Comparison of ENCODE assay signal across 7 mouse cellular contexts in genomic region chr7:13043120-13043444, GRCm38 (mm10). TPM values are rescaled to one million over a fixed set of nuclear protein-coding genes. Genes with fewer than 3 reads are reported as not detected.
DNase-seq lines count a peak whose midpoint lies in the region; ATAC-seq and TF ChIP-seq lines count a peak whose summit lies in the region.

No protein-coding gene starts in this region.

- intact Hi-C loops in gastrocnemius, adult 2 months (cut with DNase I): no loop called here

- H3K36me3 ChIP-seq in lung, embryonic 14.5 days (ENCODE audit: insufficient read depth): no peaks in the 10 kb centered on the region
- H3K36me3 ChIP-seq in forebrain, embryonic 13.5 days (ENCODE audit: poor library complexity, severe bottlenecking): no peaks in the 10 kb centered on the region
- H3K36me3 ChIP-seq in limb, embryonic 12.5 days: no peaks in the 10 kb centered on the region
- no peaks in the 10 kb centered on the region for H3K36me3 ChIP-seq in stomach, embryonic 14.5 days (ENCODE audit: control insufficient read depth, insufficient read depth, low read length)

- H3K4me2 ChIP-seq in lung, embryonic 14.5 days: peak overlapping the region; percentile 91
- H3K4me2 ChIP-seq in forebrain, embryonic 13.5 days: peak overlapping the region; percentile 92
- peak overlapping the region; percentile 94 for H3K4me2 ChIP-seq in limb, embryonic 12.5 days
- H3K4me2 ChIP-seq in stomach, embryonic 14.5 days (replicated peaks; ENCODE audit: low read depth, low read length): peak overlapping the region; percentile 95

- WGBS in lung, embryonic 14.5 days: 37% methylated on average over 16 of the region's 16 CpGs
- 42% methylated on average over 16 of the region's 16 CpGs for WGBS in forebrain, embryonic 13.5 days
- 42% methylated on average over 16 of the region's 16 CpGs for WGBS in limb, embryonic 12.5 days
- 46% methylated on average over 16 of the region's 16 CpGs for WGBS in stomach, embryonic 14.5 days

- peaks cover 30% of the 10 kb centered on the region for H3K27me3 ChIP-seq in lung, embryonic 14.5 days (ENCODE audit: insufficient read depth, low read length)
- peaks cover 49% of the 10 kb centered on the region for H3K27me3 ChIP-seq in forebrain, embryonic 13.5 days
- peaks cover 55% of the 10 kb centered on the region for H3K27me3 ChIP-seq in limb, embryonic 12.5 days
- peaks cover 20% of the 10 kb centered on the region for H3K27me3 ChIP-seq in stomach, embryonic 14.5 days (ENCODE audit: control insufficient read depth, insufficient read depth, low read length)

- H3K27ac ChIP-seq in lung, embryonic 14.5 days (ENCODE audit: low read depth): no peak overlapping the region
- H3K27ac ChIP-seq in forebrain, embryonic 13.5 days: no peak overlapping the region
- no peak overlapping the region for H3K27ac ChIP-seq in limb, embryonic 12.5 days
- H3K27ac ChIP-seq in stomach, embryonic 14.5 days (ENCODE audit: low read length): no peak overlapping the region
- H3K27ac ChIP-seq in gastrocnemius, adult 2 months: no peak overlapping the region

- H3K4me1 ChIP-seq in lung, embryonic 14.5 days (ENCODE audit: insufficient read depth): no peaks in the 10 kb centered on the region
- peaks cover 25% of the 10 kb centered on the region for H3K4me1 ChIP-seq in forebrain, embryonic 13.5 days
- H3K4me1 ChIP-seq in limb, embryonic 12.5 days (replicated peaks): peaks cover 21% of the 10 kb centered on the region
- H3K4me1 ChIP-seq in stomach, embryonic 14.5 days (ENCODE audit: control insufficient read depth, insufficient read depth, low read length): peaks cover 22% of the 10 kb centered on the region

- no peak for DNase-seq in lung, embryonic 14.5 days
- DNase-seq in lung, postnatal 10 days: no peak
- DNase-seq in gastrocnemius, adult 2 months: no peak
- no peak for DNase-seq in gastrocnemius, postnatal 4 days (ENCODE audit: low spot score in 2 of 2)

- ATAC-seq in lung, embryonic 14.5 days (ENCODE audit: insufficient read depth): no peak
- no peak for ATAC-seq in forebrain, embryonic 13.5 days
- ATAC-seq in limb, embryonic 12.5 days (ENCODE audit: insufficient number of reproducible peaks, insufficient read depth, low FRiP score, low TSS enrichment, low read depth): no peak
- ATAC-seq in stomach, embryonic 14.5 days (ENCODE audit: insufficient number of reproducible peaks, insufficient read depth, low FRiP score, low read depth): no peak

- H3K9me3 ChIP-seq in lung, embryonic 14.5 days (ENCODE audit: low read depth, low read length): no peaks in the 10 kb centered on the region; the same call in 1 of the 2 replicates
- no peaks in the 10 kb centered on the region for H3K9me3 ChIP-seq in forebrain, embryonic 13.5 days (replicated peaks)
- H3K9me3 ChIP-seq in limb, embryonic 12.5 days: peaks cover 13% of the 10 kb centered on the region
- H3K9me3 ChIP-seq in stomach, embryonic 14.5 days (ENCODE audit: control insufficient read depth, low read depth, low read length): no peaks in the 10 kb centered on the region

- peak overlapping the region; percentile 49 for H3K4me3 ChIP-seq in lung, embryonic 14.5 days (ENCODE audit: low read depth, low read length)
- H3K4me3 ChIP-seq in forebrain, embryonic 13.5 days: peak overlapping the region; percentile 48
- peak overlapping the region; percentile 52 for H3K4me3 ChIP-seq in limb, embryonic 12.5 days (replicated peaks)
- peak overlapping the region; percentile 44; the same call in 1 of the 2 replicates for H3K4me3 ChIP-seq in stomach, embryonic 14.5 days (ENCODE audit: low read depth, low read length)
- no peak overlapping the region for H3K4me3 ChIP-seq in gastrocnemius, adult 2 months

- TF ChIP-seq CTCF in lung, embryonic 14.5 days (IDR thresholded peaks at IDR 0.05; ENCODE audit: low read depth): no peak
- TF ChIP-seq CTCF in gastrocnemius, adult 2 months (IDR thresholded peaks at IDR 0.05): no peak

- H3K9ac ChIP-seq in lung, embryonic 14.5 days: no peak overlapping the region
- peak overlapping the region; percentile 78 for H3K9ac ChIP-seq in forebrain, embryonic 13.5 days
- H3K9ac ChIP-seq in limb, embryonic 12.5 days (replicated peaks): peak overlapping the region; percentile 78; the same call in 1 of the 2 replicates
- H3K9ac ChIP-seq in stomach, embryonic 14.5 days (replicated peaks; ENCODE audit: low read depth, low read length): no peak overlapping the region

RNA-seq across cellular contexts. Expression of gene Ube2m, which starts 5.0 kb away (rescaled TPM):
- polyA plus RNA-seq in lung, embryonic 14.5 days (2014; fragmentation: Nextera tagmentation; extraction: Ambion mirVana): 150 and 168 TPM in 2 replicates
- polyA plus RNA-seq in forebrain, embryonic 13.5 days (2015; fragmentation: Nextera tagmentation; extraction: Ambion mirVana): 44.0 and 53.7 TPM in 2 replicates
- 160 and 165 TPM in 2 replicates for polyA plus RNA-seq in limb, embryonic 12.5 days (2016; fragmentation: Nextera tagmentation; extraction: Ambion mirVana)
- 56.6 and 59.6 TPM in 2 replicates for polyA plus RNA-seq in stomach, embryonic 14.5 days (2014; fragmentation: Nextera tagmentation; extraction: Ambion mirVana)
- 100 to 1,000 TPM; 136 to 146 TPM for total RNA-seq in gastrocnemius, adult 2 months (2021)
- total RNA-seq in gastrocnemius, postnatal 4 days (2021): 100 to 1,000 TPM; 163 to 175 TPM

RNA-seq across cellular contexts. Expression of gene Chmp2a, which starts 8.5 kb away (rescaled TPM):
- polyA plus RNA-seq in lung, embryonic 14.5 days (2014; fragmentation: Nextera tagmentation; extraction: Ambion mirVana): 123 and 128 TPM in 2 replicates
- polyA plus RNA-seq in forebrain, embryonic 13.5 days (2015; fragmentation: Nextera tagmentation; extraction: Ambion mirVana): 164 and 168 TPM in 2 replicates
- 102 and 104 TPM in 2 replicates for polyA plus RNA-seq in limb, embryonic 12.5 days (2016; fragmentation: Nextera tagmentation; extraction: Ambion mirVana)
- 150 and 157 TPM in 2 replicates for polyA plus RNA-seq in stomach, embryonic 14.5 days (2014; fragmentation: Nextera tagmentation; extraction: Ambion mirVana)
- total RNA-seq in gastrocnemius, adult 2 months (2021): 100 to 1,000 TPM in 1 of 2 experiments, 10 to 100 TPM in 1; 76.2 to 106 TPM
- 100 to 1,000 TPM; 135 to 143 TPM for total RNA-seq in gastrocnemius, postnatal 4 days (2021)

RNA-seq across cellular contexts. Expression of gene Mzf1, which starts 11.5 kb away (rescaled TPM):
- 2.3 and 3.3 TPM in 2 replicates for polyA plus RNA-seq in lung, embryonic 14.5 days (2014; fragmentation: Nextera tagmentation; extraction: Ambion mirVana)
- 5.1 and 6.0 TPM in 2 replicates for polyA plus RNA-seq in forebrain, embryonic 13.5 days (2015; fragmentation: Nextera tagmentation; extraction: Ambion mirVana)
- 3.8 and 3.9 TPM in 2 replicates for polyA plus RNA-seq in limb, embryonic 12.5 days (2016; fragmentation: Nextera tagmentation; extraction: Ambion mirVana)
- 3.1 and 3.4 TPM in 2 replicates for polyA plus RNA-seq in stomach, embryonic 14.5 days (2014; fragmentation: Nextera tagmentation; extraction: Ambion mirVana)
- total RNA-seq in gastrocnemius, adult 2 months (2021): under 1 TPM; 0.51 to 0.92 TPM
- total RNA-seq in gastrocnemius, postnatal 4 days (2021): 1 to 10 TPM; 1.6 to 1.8 TPM

RNA-seq across cellular contexts. Expression of gene Zbtb45, which starts 33.2 kb away (rescaled TPM):
- 29.8 and 30.4 TPM in 2 replicates for polyA plus RNA-seq in lung, embryonic 14.5 days (2014; fragmentation: Nextera tagmentation; extraction: Ambion mirVana)
- 32.8 and 37.1 TPM in 2 replicates for polyA plus RNA-seq in forebrain, embryonic 13.5 days (2015; fragmentation: Nextera tagmentation; extraction: Ambion mirVana)
- 28.7 and 29.9 TPM in 2 replicates for polyA plus RNA-seq in limb, embryonic 12.5 days (2016; fragmentation: Nextera tagmentation; extraction: Ambion mirVana)
- polyA plus RNA-seq in stomach, embryonic 14.5 days (2014; fragmentation: Nextera tagmentation; extraction: Ambion mirVana): 21.3 and 21.8 TPM in 2 replicates
- total RNA-seq in gastrocnemius, adult 2 months (2021): 1 to 10 TPM; 3.3 to 4.4 TPM
- total RNA-seq in gastrocnemius, postnatal 4 days (2021): 10 to 100 TPM; 10.4 to 13.5 TPM

RNA-seq across cellular contexts. Expression of gene Trim28, which starts 44.2 kb away (rescaled TPM):
- polyA plus RNA-seq in lung, embryonic 14.5 days (2014; fragmentation: Nextera tagmentation; extraction: Ambion mirVana): 458 and 511 TPM in 2 replicates
- 270 and 289 TPM in 2 replicates for polyA plus RNA-seq in forebrain, embryonic 13.5 days (2015; fragmentation: Nextera tagmentation; extraction: Ambion mirVana)
- 496 and 531 TPM in 2 replicates for polyA plus RNA-seq in limb, embryonic 12.5 days (2016; fragmentation: Nextera tagmentation; extraction: Ambion mirVana)
- polyA plus RNA-seq in stomach, embryonic 14.5 days (2014; fragmentation: Nextera tagmentation; extraction: Ambion mirVana): 386 and 397 TPM in 2 replicates
- total RNA-seq in gastrocnemius, adult 2 months (2021): 10 to 100 TPM; 71.3 to 71.5 TPM
- 100 to 1,000 TPM; 232 to 252 TPM for total RNA-seq in gastrocnemius, postnatal 4 days (2021)

Comparison
In these comparisons a context has a peak if more than half of its experiments do, and no peak if none do; other contexts are left out.
1. H3K9ac ChIP-seq: peak in forebrain, embryonic 13.5 days (single experiment) and limb, embryonic 12.5 days (single experiment); none in lung, embryonic 14.5 days (single experiment) and stomach, embryonic 14.5 days (single experiment).
2. Peak in every context shown above with its lines, with median percentiles within 50 percentile points of each other: H3K4me2 ChIP-seq.